Mouse (Mus musculus) limb, embryonic 14.5 days (tissue): ENCODE results near the gene AL732309.1. TPM values are rescaled to one million over a fixed set of nuclear protein-coding genes. Genes with fewer than 3 reads are reported as not detected.

ENCODE experiments used
- ATAC-seq: fragments of 200-750 bp; cut with Nextera tagmentation; 2 replicates; pipeline ENCODE4 v1.8.0; 2017; ENCODE audit warnings: low read depth, moderate number of reproducible peaks, moderate TSS enrichment; ENCODE audit not compliant: low FRiP score
- DNase-seq: peaks from one replicate; pipeline ENCODE4 v3.0.0-alpha.2; 2015; ENCODE audit warnings: low spot score
- H3K27ac ChIP-seq: fragments of 300-500 bp; sonication (generic); replicated peaks from 2 replicates; pipeline ENCODE4 v1.5.1; 2014; ENCODE audit warnings: low read depth, mild to moderate bottlenecking, low read length, moderate library complexity, mixed read lengths
- H3K27me3 ChIP-seq: fragments of 300-500 bp; sonication (generic); 2 replicates; pipeline ENCODE4 v1.6.1; 2014; ENCODE audit warnings: low read length, mixed read lengths; ENCODE audit not compliant: control insufficient read depth, insufficient read depth
- H3K36me3 ChIP-seq: fragments of 300-500 bp; sonication (generic); 2 replicates; pipeline ENCODE4 v1.6.1; 2014; ENCODE audit warnings: mild to moderate bottlenecking, low read length, moderate library complexity, mixed read lengths; ENCODE audit not compliant: control insufficient read depth, insufficient read depth
- H3K4me1 ChIP-seq: fragments of 300-500 bp; sonication (generic); 2 replicates; pipeline ENCODE4 v1.6.1; 2014; ENCODE audit warnings: antibody characterized with exemption, low read length, mixed read lengths; ENCODE audit not compliant: control insufficient read depth, insufficient read depth
- H3K4me2 ChIP-seq: fragments of 300-500 bp; sonication (generic); replicated peaks from 2 replicates; pipeline ENCODE4 v1.6.1; 2014; ENCODE audit warnings: low read depth, mild to moderate bottlenecking, low read length, moderate library complexity; ENCODE audit not compliant: severe bottlenecking
- H3K4me3 ChIP-seq: fragments of 300-500 bp; sonication (generic); replicated peaks from 2 replicates; pipeline ENCODE4 v1.5.1; 2014; ENCODE audit warnings: low read length
- H3K9ac ChIP-seq: fragments of 300-500 bp; sonication (generic); 2 replicates; pipeline ENCODE4 v1.6.1; 2014; ENCODE audit warnings: mild to moderate bottlenecking, low read depth, low read length, moderate library complexity; ENCODE audit not compliant: severe bottlenecking
- H3K9me3 ChIP-seq: fragments of 300-500 bp; sonication (generic); 2 replicates; pipeline ENCODE4 v1.6.1; 2016; ENCODE audit warnings: low read length; ENCODE audit not compliant: control insufficient read depth
- POLR2A ChIP-seq: fragments of 200-500 bp; IDR thresholded peaks from 2 replicates; pipeline ENCODE4 v1.8.0; 2012; ENCODE audit warnings: inconsistent platforms, mild to moderate bottlenecking, moderate library complexity, borderline replicate concordance; ENCODE audit not compliant: insufficient read depth, insufficient read length; ENCODE audit errors: extremely low read depth
- WGBS: fragments of 180-500 bp; shearing (Covaris S2); extraction: QIAGEN DNeasy Blood & Tissue Kit; methylation state at CpG from one replicate; pipeline ENCODE4 v1.1.7; 2014; 5-methylcytosine and 5-hydroxymethylcytosine counted together
- polyA plus RNA-seq, 2 experiments: library from polyadenylated mRNA; depleted of rRNA in 1 of 2; stranded (reverse) in 1 of 2; unstranded in 1 of 2; fragments of >200 nt; fragmentation: Nextera tagmentation in 1 of 2; extraction: Ambion mirVana in 1 of 2; gene quantifications; 2 replicates each; pipeline versions ENCODE4 v1.2.1 to v1.2.3; 2012 to 2014

Gene AL732309.1
- polyA plus RNA-seq, 2 experiments, result 8.3 to 19.2 TPM

GRCm38 (mm10) chr2:25273010-25273409 is 26.3 kb upstream of the AL732309.1 start:
- TF ChIP-seq POLR2A, result no peak
- DNase-seq, result no peak
- ATAC-seq, result no peak
- Histone ChIP-seq H3K9ac (peak overlapping the region; percentile 84), H3K27ac (no peak overlapping the region), H3K36me3 (peaks cover 73% of the 10 kb centered on the region), H3K4me3 (peak overlapping the region; percentile 88), H3K27me3 (no peaks in the 10 kb centered on the region), H3K9me3 (no peaks in the 10 kb centered on the region), H3K4me2 (peak overlapping the region; percentile 87), H3K4me1 (peaks cover 14% of the 10 kb centered on the region)
- WGBS, result 33% methylated on average over 16 of the region's 16 CpGs

GRCm38 (mm10) chr2:25272515-25272914 is 25.9 kb upstream of the AL732309.1 start:
- ATAC-seq (peak; percentile 50), DNase-seq (no peak)
- peaks cover 68% of the 10 kb centered on the region for H3K36me3 ChIP-seq
- WGBS, result 0% methylated on average over 18 of the region's 29 CpGs
- H3K4me2 ChIP-seq, result peak overlapping the region; percentile 87
- H3K4me1 ChIP-seq, result peaks cover 14% of the 10 kb centered on the region
- no peaks in the 10 kb centered on the region for H3K9me3 ChIP-seq
- TF ChIP-seq POLR2A, result no peak
- peak overlapping the region; percentile 84 for H3K9ac ChIP-seq
- H3K27ac ChIP-seq, result peak overlapping the region; percentile 58; the same call in 1 of the 2 replicates
- peak overlapping the region; percentile 88 for H3K4me3 ChIP-seq
- no peaks in the 10 kb centered on the region for H3K27me3 ChIP-seq

GRCm38 (mm10) chr2:25271827-25272511 is 25.3 kb upstream of the AL732309.1 start, which contains the start of the genes Ssna1 and Anapc2:
Gene Ssna1, minus strand, starts transcription at chr2:25272438.
Gene Anapc2, plus strand, starts transcription at chr2:25272478.
- H3K4me3 ChIP-seq, result peak within 1 kb of the TSS; percentile 88
- no peaks in the 10 kb centered on the region for H3K9me3 ChIP-seq
- ATAC-seq (peak; percentile 97), DNase-seq (peak; percentile 97)
- peaks cover 14% of the 10 kb centered on the region for H3K4me1 ChIP-seq
- H3K36me3 ChIP-seq, result peaks cover 63% of the 10 kb centered on the region
- H3K27ac ChIP-seq, result peak within 1 kb of the TSS; percentile 81
- peak within 1 kb of the TSS; percentile 90 for H3K4me2 ChIP-seq
- peak; percentile 77; the same call in 1 of the 2 replicates for TF ChIP-seq POLR2A
- H3K9ac ChIP-seq, result peak within 1 kb of the TSS; percentile 84
- WGBS, result under 1% methylated on average over 52 of the region's 55 CpGs
- no peaks in the 10 kb centered on the region for H3K27me3 ChIP-seq

- 66% methylated on average over 4 of the region's 4 CpGs for WGBS
- no peak for TF ChIP-seq POLR2A
- no peak overlapping the region for H3K9ac ChIP-seq
- peaks cover 13% of the 10 kb centered on the region; the same call in 1 of the 2 replicates for H3K27me3 ChIP-seq
- H3K4me2 ChIP-seq, result no peak overlapping the region
- DNase-seq, result no peak
- H3K9me3 ChIP-seq, result no peaks in the 10 kb centered on the region
- no peak overlapping the region for H3K27ac ChIP-seq
- H3K4me3 ChIP-seq, result no peak overlapping the region
- H3K36me3 ChIP-seq, result peaks cover 26% of the 10 kb centered on the region
- H3K4me1 ChIP-seq, result peaks cover 17% of the 10 kb centered on the region
- no peak for ATAC-seq
These were observed 21.2 kb upstream of the AL732309.1 start for GRCm38 (mm10) chr2:25267746-25268309.

GRCm38 (mm10) chr2:25267241-25267640 is 20.6 kb upstream of the AL732309.1 start:
- ATAC-seq (no peak), DNase-seq (no peak)
- H3K4me2 ChIP-seq, result no peak overlapping the region
- no peak for TF ChIP-seq POLR2A
- peaks cover 26% of the 10 kb centered on the region for H3K36me3 ChIP-seq
- no peaks in the 10 kb centered on the region for H3K9me3 ChIP-seq
- H3K27me3 ChIP-seq, result peaks cover 13% of the 10 kb centered on the region; the same call in 1 of the 2 replicates
- peaks cover 17% of the 10 kb centered on the region for H3K4me1 ChIP-seq
- no peak overlapping the region for H3K27ac ChIP-seq
- H3K4me3 ChIP-seq, result no peak overlapping the region
- no peak overlapping the region for H3K9ac ChIP-seq
